Mouse (Mus musculus) testis, adult 2 months (tissue): ENCODE data around the gene Tek.

Experiments
- CTCF ChIP-seq: fragments of 200-500 bp; IDR thresholded peaks from 2 replicates; pipeline ENCODE4 v1.5.1; 2012; ENCODE audit warnings: low read depth, mild to moderate bottlenecking, inconsistent platforms, low read length, moderate library complexity; ENCODE audit not compliant: control insufficient read depth, insufficient read depth, insufficient replicate concordance
- POLR2A ChIP-seq: fragments of 200-500 bp; IDR thresholded peaks from 2 replicates; pipeline ENCODE4 v1.6.1; 2012; ENCODE audit warnings: low read depth, mild to moderate bottlenecking, inconsistent platforms, low read length, moderate library complexity; ENCODE audit not compliant: control insufficient read depth

DNA sequence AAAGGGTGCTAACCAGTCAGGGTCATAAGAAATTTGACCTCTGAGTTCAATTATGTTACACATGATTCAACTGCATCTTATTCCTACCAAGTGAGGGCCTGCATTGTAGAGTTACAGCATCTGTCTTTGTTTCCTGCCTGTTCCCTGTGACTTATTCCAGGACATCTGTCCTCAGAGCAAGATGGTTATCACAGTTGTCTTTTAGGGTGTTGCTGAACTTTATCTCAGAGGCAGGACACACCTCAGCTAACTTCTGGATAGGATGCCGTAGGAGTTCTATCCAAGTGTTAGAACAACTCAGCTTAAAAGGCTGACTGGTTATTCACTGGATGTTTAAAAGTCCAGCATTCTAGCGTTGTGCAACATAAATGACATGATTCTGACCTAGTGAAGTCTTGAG lies 46.9 kb upstream of the Tek start:
- TF ChIP-seq CTCF (no peak), POLR2A (no peak)
